Mouse (Mus musculus): Measurements from ENCODE around the gene Hist2h3c2.

DNA sequence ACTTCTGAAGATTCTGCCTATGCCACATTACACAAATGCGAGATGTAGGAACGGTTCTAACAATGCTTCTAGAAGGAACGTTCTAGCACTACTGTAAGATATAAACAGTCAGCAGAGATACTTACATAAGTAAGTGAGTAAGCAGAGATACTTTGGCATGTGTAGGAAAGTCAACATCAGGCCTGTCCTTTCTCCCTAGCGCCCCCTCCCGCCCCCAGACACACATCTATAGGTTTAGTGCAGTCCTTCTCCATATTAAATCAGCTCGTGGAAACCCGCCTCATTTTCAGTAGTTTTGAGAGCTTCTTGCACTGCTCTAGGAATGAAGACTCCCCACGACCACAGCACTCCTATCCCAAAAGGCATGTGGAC lies 38.5 kb upstream of the Hist2h3c2 start:
- TF ChIP-seq CTCF (IDR thresholded peaks at IDR 0.05; ENCODE audit: low read depth, low read length) (peak; percentile 62), EP300 (IDR thresholded peaks at IDR 0.05; ENCODE audit: insufficient read depth, low read depth, low read length) (no peak), POLR2A (IDR thresholded peaks at IDR 0.05; ENCODE audit: insufficient read depth, low read length) (no peak)

All from ES-Bruce4 (cell line).